Mouse (Mus musculus) erythroblast, embryonic 14.5 days (primary cell): ENCODE measurements around the gene Akap6. TPM values are rescaled to one million over a fixed set of nuclear protein-coding genes. Genes with fewer than 3 reads are reported as not detected.

Experiments used
- H3K27me3 ChIP-seq: 2 replicates; pipeline ENCODE4 v1.6.1; 2012; ENCODE audit warnings: inconsistent platforms; ENCODE audit not compliant: control insufficient read depth
- H3K36me3 ChIP-seq: 2 replicates; pipeline ENCODE4 v1.6.1; 2012; ENCODE audit warnings: mild to moderate bottlenecking, inconsistent platforms; ENCODE audit not compliant: control insufficient read depth
- H3K4me1 ChIP-seq: 2 replicates; pipeline ENCODE4 v1.6.1; 2012; ENCODE audit warnings: inconsistent platforms; ENCODE audit not compliant: control insufficient read depth
- H3K4me3 ChIP-seq: replicated peaks from 2 replicates; pipeline ENCODE3; 2012; ENCODE audit warnings: moderate library complexity, mild to moderate bottlenecking, inconsistent platforms
- H3K9me3 ChIP-seq: 2 replicates; pipeline ENCODE4 v1.6.1; 2012; ENCODE audit warnings: low read length, inconsistent platforms, mixed read lengths; ENCODE audit not compliant: control insufficient read depth
- GATA1 ChIP-seq: IDR thresholded peaks from 2 replicates; pipeline ENCODE4 v1.6.1; 2012; ENCODE audit warnings: low read length, inconsistent platforms, mixed read lengths
- TAL1 ChIP-seq: IDR thresholded peaks from 3 replicates; pipeline ENCODE4 v1.6.1; 2012; ENCODE audit warnings: low read length, inconsistent platforms, mixed read lengths
- polyA plus RNA-seq: library from polyadenylated mRNA; stranded (reverse); fragments of >175 nt; gene quantifications from 2 replicates; pipeline ENCODE4 v1.2.3, GENCODE M21; 2012

Akap6 gene
- polyA plus RNA-seq, 1 experiment: not detected

- H3K4me1 ChIP-seq: no peaks in the 10 kb centered on the region; the same call in 1 of the 2 replicates
- no peaks in the 10 kb centered on the region for H3K36me3 ChIP-seq
- no peak overlapping the region for H3K4me3 ChIP-seq
- H3K27me3 ChIP-seq: no peaks in the 10 kb centered on the region
- H3K9me3 ChIP-seq: peaks cover 3% of the 10 kb centered on the region; the same call in 1 of the 2 replicates
- TF ChIP-seq GATA1: no peak
- no peak for TF ChIP-seq TAL1
Measured at GRCm38 (mm10) chr12:53146460-53147050, 447.4 kb downstream of the Akap6 start.

DNA sequence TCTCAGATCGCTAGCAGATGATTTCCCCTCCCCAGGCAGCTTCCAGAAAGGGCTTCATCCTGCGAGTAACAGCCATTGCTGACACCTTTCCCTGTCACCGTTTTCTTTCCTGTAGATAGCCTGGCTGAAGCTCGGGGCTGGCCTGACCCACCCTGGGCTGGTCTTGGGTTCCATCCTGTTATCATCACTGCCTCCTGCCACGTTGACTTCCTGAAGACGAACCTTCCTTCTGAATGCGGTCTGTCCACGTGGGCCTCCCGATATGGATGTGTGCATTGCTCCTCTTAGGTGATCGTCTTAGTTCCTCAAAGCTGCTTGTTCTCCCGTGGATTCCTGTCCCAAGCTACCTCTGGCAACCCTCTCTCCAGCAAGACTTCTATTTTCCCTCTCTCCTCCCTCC, 448.5 kb downstream of the Akap6 start:
- TF ChIP-seq GATA1: no peak
- no peak for TF ChIP-seq TAL1
- peaks cover 3% of the 10 kb centered on the region; the same call in 1 of the 2 replicates for H3K9me3 ChIP-seq
- no peaks in the 10 kb centered on the region for H3K27me3 ChIP-seq
- no peaks in the 10 kb centered on the region for H3K36me3 ChIP-seq
- no peaks in the 10 kb centered on the region; the same call in 1 of the 2 replicates for H3K4me1 ChIP-seq
- H3K4me3 ChIP-seq: no peak overlapping the region

DNA sequence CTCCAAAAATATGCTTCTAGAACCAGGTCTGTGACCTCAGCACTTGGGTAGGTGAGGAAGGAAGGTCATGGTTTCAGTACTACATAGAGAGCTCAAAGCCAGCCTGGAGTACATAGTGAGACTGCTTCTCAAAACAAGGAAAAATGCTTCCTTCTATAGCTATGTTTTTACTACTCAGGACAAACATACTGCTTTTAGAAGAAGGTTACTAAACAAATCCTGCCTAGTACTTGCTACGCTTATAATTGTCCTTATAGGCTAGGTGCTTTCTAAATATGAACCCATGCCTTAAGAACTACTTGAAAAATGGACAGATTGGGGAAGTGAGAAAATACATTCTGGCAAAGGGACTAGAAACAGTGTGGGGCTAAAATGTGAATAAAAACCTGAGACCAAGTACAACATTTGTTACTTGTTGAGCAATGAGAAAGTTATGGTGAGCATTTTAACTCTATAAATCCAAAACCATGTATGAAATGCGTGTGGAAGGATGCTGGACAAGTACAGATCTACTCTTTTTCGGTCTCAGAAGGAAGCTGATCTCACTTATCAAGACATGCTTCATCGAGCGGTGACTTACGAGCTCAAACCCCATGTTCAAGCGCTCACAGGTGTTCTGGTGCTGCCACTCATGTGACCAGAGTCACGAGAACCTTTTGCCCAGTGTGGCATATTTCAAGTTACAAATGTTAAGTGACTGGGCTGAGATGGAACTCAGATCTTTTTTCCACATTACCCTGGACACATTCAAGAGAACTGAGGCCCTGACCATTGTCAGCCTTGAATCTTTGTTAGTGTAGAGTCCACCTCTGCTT, 469.2 kb downstream of the Akap6 start:
- no peak overlapping the region for H3K4me3 ChIP-seq
- no peaks in the 10 kb centered on the region for H3K4me1 ChIP-seq
- TF ChIP-seq GATA1 (no peak), TAL1 (no peak)
- H3K36me3 ChIP-seq: no peaks in the 10 kb centered on the region
- no peaks in the 10 kb centered on the region for H3K27me3 ChIP-seq
- peaks cover 5% of the 10 kb centered on the region for H3K9me3 ChIP-seq

DNA sequence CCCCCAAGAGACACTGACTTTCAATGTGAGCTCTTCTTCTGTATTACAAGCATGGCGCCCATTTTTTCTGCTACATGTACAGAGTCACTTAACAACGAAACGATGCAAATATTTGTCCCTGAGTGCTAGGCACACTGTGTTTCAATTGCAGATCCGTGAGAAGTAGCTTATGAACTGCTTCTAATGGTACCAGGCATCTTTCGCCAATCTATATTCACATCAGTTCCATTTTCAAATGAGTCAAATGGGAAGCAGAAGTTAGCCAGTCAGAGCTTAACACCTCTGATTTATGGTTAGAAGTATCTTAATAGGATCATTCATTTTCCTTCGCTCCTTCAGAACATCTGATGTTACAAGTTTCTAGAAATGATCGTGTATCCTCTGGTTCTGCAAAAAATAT, 492.3 kb downstream of the Akap6 start:
- Histone ChIP-seq H3K4me3 (no peak overlapping the region), H3K4me1 (no peaks in the 10 kb centered on the region), H3K36me3 (no peaks in the 10 kb centered on the region), H3K27me3 (no peaks in the 10 kb centered on the region), H3K9me3 (no peaks in the 10 kb centered on the region)
- TF ChIP-seq TAL1 (no peak), GATA1 (no peak)

- Histone ChIP-seq H3K4me3 (no peak overlapping the region), H3K4me1 (no peaks in the 10 kb centered on the region), H3K9me3 (no peaks in the 10 kb centered on the region), H3K27me3 (no peaks in the 10 kb centered on the region), H3K36me3 (no peaks in the 10 kb centered on the region)
- TF ChIP-seq GATA1 (no peak), TAL1 (no peak)
Measured at GRCm38 (mm10) chr12:53193664-53194063, 494.5 kb downstream of the Akap6 start.

Other genes starting within 250 kb of the Akap6 start
- gene Arhgap5, start 195.4 kb upstream of the Akap6 start, polyA plus RNA-seq: 0.01 and 0.02 TPM in 2 replicates